Comparison of ENCODE assay signal across 9 mouse cellular contexts in the genomic region with DNA sequence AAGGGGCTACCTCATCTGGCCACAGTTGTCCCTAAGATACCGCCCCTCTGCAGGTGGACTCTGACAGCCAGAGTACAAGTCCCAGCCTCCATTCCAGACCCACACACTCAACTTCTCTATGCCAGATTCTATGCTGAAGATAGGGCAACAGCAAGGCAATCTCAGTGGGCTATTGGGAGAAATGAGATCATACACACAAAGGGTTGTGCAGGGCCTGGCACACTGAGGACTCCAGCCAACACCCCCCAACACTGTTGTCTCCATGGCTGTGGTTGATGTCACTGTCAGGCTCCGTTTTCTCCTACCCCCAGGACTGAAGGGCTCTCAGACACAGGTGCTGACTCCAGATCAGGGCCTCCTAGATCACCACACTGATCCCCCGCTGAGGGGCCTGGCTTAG. TPM values are rescaled to one million over a fixed set of nuclear protein-coding genes. Genes with fewer than 3 reads are reported as not detected.
A peak's percentile ranks its signal among the peaks of the same experiment; 100 is the strongest.
DNase-seq lines count a peak whose midpoint lies in the region; ATAC-seq and TF ChIP-seq lines count a peak whose summit lies in the region.
"Had no signal": no experiment of that assay in that cellular context is flagged by ENCODE, and none has a peak within 500 bp of the region (broad histone marks: within the 10 kb centered on the region; RNA-seq: fewer than 3 reads in every experiment).

No protein-coding gene starts in this region.

- no peak for ATAC-seq in kidney, postnatal 0 days (replicated peaks; ENCODE audit: low FRiP score, low read depth)
- ATAC-seq in hindbrain, embryonic 16.5 days = no peak
- ATAC-seq in midbrain, postnatal 0 days (ENCODE audit: low FRiP score) = no peak

- TF ChIP-seq CTCF in kidney, postnatal 0 days (IDR thresholded peaks at IDR 0.05; ENCODE audit: low read depth) = no peak
- TF ChIP-seq CTCF in midbrain, postnatal 0 days (IDR thresholded peaks at IDR 0.05) = no peak

- H3K9ac ChIP-seq in kidney, postnatal 0 days (ENCODE audit: low read depth, low read length) = peak overlapping the region; percentile 90
- H3K9ac ChIP-seq in hindbrain, embryonic 16.5 days (ENCODE audit: low read depth, low read length) = peak overlapping the region; percentile 93
- H3K9ac ChIP-seq in midbrain, postnatal 0 days (replicated peaks; ENCODE audit: low read length, poor library complexity, severe bottlenecking) = peak overlapping the region; percentile 71

- H3K9me3 ChIP-seq in kidney, postnatal 0 days (replicated peaks; ENCODE audit: low read length) = no peaks in the 10 kb centered on the region
- H3K9me3 ChIP-seq in hindbrain, embryonic 16.5 days (ENCODE audit: control insufficient read depth, low read length) = no peaks in the 10 kb centered on the region
- H3K9me3 ChIP-seq in midbrain, postnatal 0 days (ENCODE audit: low read length) = no peaks in the 10 kb centered on the region

- H3K27ac ChIP-seq in kidney, postnatal 0 days = no peak overlapping the region
- H3K27ac ChIP-seq in brown adipose tissue, adult 24 weeks (replicated peaks; ENCODE audit: low read depth, low read length) = no peak overlapping the region
- H3K27ac ChIP-seq in hindbrain, embryonic 16.5 days (ENCODE audit: low read depth, low read length) = no peak overlapping the region
- H3K27ac ChIP-seq in midbrain, postnatal 0 days (ENCODE audit: low read depth, low read length) = 0 out of 2 replicates have a peak overlapping the region, but pooled peaks have one; percentile 64

- H3K4me1 ChIP-seq in kidney, postnatal 0 days (replicated peaks; ENCODE audit: insufficient read depth, low read length) = peaks cover 8% of the 10 kb centered on the region
- H3K4me1 ChIP-seq in brown adipose tissue, adult 24 weeks (ENCODE audit: control insufficient read depth, insufficient read depth, insufficient read length, low read length) = peaks cover 36% of the 10 kb centered on the region
- H3K4me1 ChIP-seq in hindbrain, embryonic 16.5 days (ENCODE audit: control insufficient read depth, insufficient read depth, low read depth, low read length) = peaks cover 28% of the 10 kb centered on the region
- H3K4me1 ChIP-seq in midbrain, postnatal 0 days (ENCODE audit: insufficient read depth, low read length) = peaks cover 12% of the 10 kb centered on the region

- H3K4me2 ChIP-seq in kidney, postnatal 0 days (ENCODE audit: low read length) = peak overlapping the region; percentile 87
- peak overlapping the region; percentile 93 for H3K4me2 ChIP-seq in hindbrain, embryonic 16.5 days (ENCODE audit: low read length)
- H3K4me2 ChIP-seq in midbrain, postnatal 0 days (ENCODE audit: low read depth, low read length, poor library complexity, severe bottlenecking) = peak overlapping the region; percentile 89

- 32% methylated on average over 3 of the region's 3 CpGs for WGBS in kidney, postnatal 0 days
- 31% methylated on average over 3 of the region's 3 CpGs for WGBS in hindbrain, embryonic 16.5 days
- 30% methylated on average over 3 of the region's 3 CpGs for WGBS in midbrain, postnatal 0 days

- H3K27me3 ChIP-seq in kidney, postnatal 0 days (ENCODE audit: insufficient read depth, low read length) = no peaks in the 10 kb centered on the region
- no peaks in the 10 kb centered on the region for H3K27me3 ChIP-seq in hindbrain, embryonic 16.5 days (replicated peaks; ENCODE audit: control insufficient read depth, insufficient read depth, low read length)
- no peaks in the 10 kb centered on the region for H3K27me3 ChIP-seq in midbrain, postnatal 0 days (ENCODE audit: insufficient read depth, low read length)

- H3K36me3 ChIP-seq in kidney, postnatal 0 days (ENCODE audit: insufficient read depth, low read length) = no peaks in the 10 kb centered on the region
- no peaks in the 10 kb centered on the region for H3K36me3 ChIP-seq in hindbrain, embryonic 16.5 days (ENCODE audit: control insufficient read depth, insufficient read depth, low read length)
- no peaks in the 10 kb centered on the region for H3K36me3 ChIP-seq in midbrain, postnatal 0 days (ENCODE audit: insufficient read depth, low read length)

- intact Hi-C loops in gastrocnemius, postnatal 36 days (cut with DNase I) = no loop called here
- intact Hi-C loops in left cerebral cortex, postnatal 10 days (cut with DNase I) = no loop called here

- no peak for DNase-seq in kidney, postnatal 0 days (ENCODE audit: low spot score)
- no peak for DNase-seq in kidney, adult 11 months
- DNase-seq in midbrain, postnatal 0 days (ENCODE audit: low spot score) = no peak
- DNase-seq in urinary bladder, postnatal 14 days (ENCODE audit: low spot score) = no peak
- no peak for DNase-seq in gastrocnemius, postnatal 36 days
- no peak for DNase-seq in left cerebral cortex, postnatal 10 days (ENCODE audit: extremely low spot score in 1 of 2, low spot score in 2 of 2)

- H3K4me3 ChIP-seq in kidney, postnatal 0 days (replicated peaks; ENCODE audit: low read depth, low read length) = peak overlapping the region; percentile 93
- peak overlapping the region; percentile 88 for H3K4me3 ChIP-seq in brown adipose tissue, adult 24 weeks (ENCODE audit: insufficient read depth, low read depth, low read length)
- peak overlapping the region; percentile 84 for H3K4me3 ChIP-seq in hindbrain, embryonic 16.5 days (ENCODE audit: low read length)
- H3K4me3 ChIP-seq in midbrain, postnatal 0 days (ENCODE audit: low read depth, low read length) = peak overlapping the region; percentile 87

RNA-seq across cellular contexts. Expression of a gene that starts 1.0 kb away (rescaled TPM):
- 30.0 and 37.2 TPM in 2 replicates for polyA plus RNA-seq in kidney, postnatal 0 days (2015; fragmentation: Nextera tagmentation; extraction: Ambion mirVana)
- polyA plus RNA-seq in brown adipose tissue, adult 24 weeks (2012; ENCODE audit: insufficient read depth, insufficient read length, missing spikeins) = 23.6 and 24.4 TPM in 2 replicates
- 93.2 and 102 TPM in 2 replicates for polyA plus RNA-seq in hindbrain, embryonic 16.5 days (2015; fragmentation: Nextera tagmentation; extraction: Ambion mirVana)
- 268 and 287 TPM in 2 replicates for total RNA-seq in midbrain, postnatal 0 days (2014; rRNA removed)
- polyA plus RNA-seq in midbrain, postnatal 0 days (2015; fragmentation: Nextera tagmentation; extraction: Ambion mirVana) = 77.3 and 79.3 TPM in 2 replicates
- 10 to 100 TPM; 62.0 to 62.1 TPM for total RNA-seq in gastrocnemius, postnatal 36 days (2021)
- total RNA-seq in left cerebral cortex, postnatal 10 days (2021) = 100 to 1,000 TPM; 180 to 205 TPM

RNA-seq across cellular contexts. Expression of a gene that starts 8.4 kb away (rescaled TPM):
- 1.5 and 2.0 TPM in 2 replicates for polyA plus RNA-seq in kidney, postnatal 0 days (2015; fragmentation: Nextera tagmentation; extraction: Ambion mirVana)
- polyA plus RNA-seq in brown adipose tissue, adult 24 weeks (2012; ENCODE audit: insufficient read depth, insufficient read length, missing spikeins) = not detected in 2 replicates
- polyA plus RNA-seq in hindbrain, embryonic 16.5 days (2015; fragmentation: Nextera tagmentation; extraction: Ambion mirVana) = not detected in 2 replicates
- total RNA-seq in midbrain, postnatal 0 days (2014; rRNA removed) = not detected in 2 replicates
- not detected in 2 replicates for polyA plus RNA-seq in midbrain, postnatal 0 days (2015; fragmentation: Nextera tagmentation; extraction: Ambion mirVana)
- not detected for total RNA-seq in gastrocnemius, postnatal 36 days (2021)
- total RNA-seq in left cerebral cortex, postnatal 10 days (2021) = not detected
- total RNA-seq: layer of hippocampus, postnatal 25 days had no signal

RNA-seq across cellular contexts. Expression of a gene that starts 20.1 kb away (rescaled TPM):
- polyA plus RNA-seq in kidney, postnatal 0 days (2015; fragmentation: Nextera tagmentation; extraction: Ambion mirVana) = 119 and 185 TPM in 2 replicates
- polyA plus RNA-seq in brown adipose tissue, adult 24 weeks (2012; ENCODE audit: insufficient read depth, insufficient read length, missing spikeins) = not detected in 2 replicates
- not detected in 2 replicates for polyA plus RNA-seq in hindbrain, embryonic 16.5 days (2015; fragmentation: Nextera tagmentation; extraction: Ambion mirVana)
- total RNA-seq in midbrain, postnatal 0 days (2014; rRNA removed) = not detected in 2 replicates
- not detected in 2 replicates for polyA plus RNA-seq in midbrain, postnatal 0 days (2015; fragmentation: Nextera tagmentation; extraction: Ambion mirVana)
- total RNA-seq in gastrocnemius, postnatal 36 days (2021) = not detected
- not detected for total RNA-seq in left cerebral cortex, postnatal 10 days (2021)
- total RNA-seq: layer of hippocampus, postnatal 25 days had no signal

RNA-seq across cellular contexts. Expression of a gene that starts 41.4 kb away (rescaled TPM):
- polyA plus RNA-seq in kidney, postnatal 0 days (2015; fragmentation: Nextera tagmentation; extraction: Ambion mirVana) = 46.1 and 48.1 TPM in 2 replicates
- polyA plus RNA-seq in brown adipose tissue, adult 24 weeks (2012; ENCODE audit: insufficient read depth, insufficient read length, missing spikeins) = 10.6 and 12.7 TPM in 2 replicates
- polyA plus RNA-seq in hindbrain, embryonic 16.5 days (2015; fragmentation: Nextera tagmentation; extraction: Ambion mirVana) = 33.0 and 38.5 TPM in 2 replicates
- total RNA-seq in midbrain, postnatal 0 days (2014; rRNA removed) = 20.2 and 25.6 TPM in 2 replicates
- 27.3 and 30.9 TPM in 2 replicates for polyA plus RNA-seq in midbrain, postnatal 0 days (2015; fragmentation: Nextera tagmentation; extraction: Ambion mirVana)
- total RNA-seq in gastrocnemius, postnatal 36 days (2021) = 10 to 100 TPM; 12.0 to 12.6 TPM
- total RNA-seq in left cerebral cortex, postnatal 10 days (2021) = 10 to 100 TPM; 17.2 to 23.0 TPM

RNA-seq across cellular contexts. Expression of a gene that starts 41.4 kb away (rescaled TPM):
- 100 and 108 TPM in 2 replicates for polyA plus RNA-seq in kidney, postnatal 0 days (2015; fragmentation: Nextera tagmentation; extraction: Ambion mirVana)
- polyA plus RNA-seq in brown adipose tissue, adult 24 weeks (2012; ENCODE audit: insufficient read depth, insufficient read length, missing spikeins) = 59.3 and 60.2 TPM in 2 replicates
- polyA plus RNA-seq in hindbrain, embryonic 16.5 days (2015; fragmentation: Nextera tagmentation; extraction: Ambion mirVana) = 115 and 122 TPM in 2 replicates
- 87.1 and 88.8 TPM in 2 replicates for total RNA-seq in midbrain, postnatal 0 days (2014; rRNA removed)
- 88.0 and 96.9 TPM in 2 replicates for polyA plus RNA-seq in midbrain, postnatal 0 days (2015; fragmentation: Nextera tagmentation; extraction: Ambion mirVana)
- total RNA-seq in gastrocnemius, postnatal 36 days (2021) = 10 to 100 TPM; 36.7 to 43.0 TPM
- total RNA-seq in left cerebral cortex, postnatal 10 days (2021) = 10 to 100 TPM; 88.3 to 93.1 TPM

Comparison
In these comparisons a context has a peak if more than half of its experiments do, and no peak if none do; other contexts are left out.
1. RNA of a gene that starts 20.1 kb away (polyA plus RNA-seq): 119 to 185 TPM in kidney, postnatal 0 days; not detected in brown adipose tissue, adult 24 weeks, not detected in hindbrain, embryonic 16.5 days and not detected in midbrain, postnatal 0 days; every median in the first group is over 100 times any median in the second.
2. Peak in every context shown above with its lines, with median percentiles within 50 percentile points of each other: H3K4me2 ChIP-seq, H3K4me3 ChIP-seq and H3K9ac ChIP-seq.